Mouse (Mus musculus) ovary, adult 18-20 months (tissue): ENCODE measurements around the gene Bet1l.
A peak's percentile ranks its signal among the peaks of the same experiment; 100 is the strongest.
"Not testable (repeated sequence)": the region's sequence is repeated elsewhere in the genome, so short reads cannot be mapped to it uniquely, and the experiment has no call there.

Source experiments
- DNase-seq: peaks from one replicate; pipeline ENCODE4 v3.0.0; 2022; ENCODE audit warnings: low spot score, mixed read lengths

Gene Bet1l

DNA sequence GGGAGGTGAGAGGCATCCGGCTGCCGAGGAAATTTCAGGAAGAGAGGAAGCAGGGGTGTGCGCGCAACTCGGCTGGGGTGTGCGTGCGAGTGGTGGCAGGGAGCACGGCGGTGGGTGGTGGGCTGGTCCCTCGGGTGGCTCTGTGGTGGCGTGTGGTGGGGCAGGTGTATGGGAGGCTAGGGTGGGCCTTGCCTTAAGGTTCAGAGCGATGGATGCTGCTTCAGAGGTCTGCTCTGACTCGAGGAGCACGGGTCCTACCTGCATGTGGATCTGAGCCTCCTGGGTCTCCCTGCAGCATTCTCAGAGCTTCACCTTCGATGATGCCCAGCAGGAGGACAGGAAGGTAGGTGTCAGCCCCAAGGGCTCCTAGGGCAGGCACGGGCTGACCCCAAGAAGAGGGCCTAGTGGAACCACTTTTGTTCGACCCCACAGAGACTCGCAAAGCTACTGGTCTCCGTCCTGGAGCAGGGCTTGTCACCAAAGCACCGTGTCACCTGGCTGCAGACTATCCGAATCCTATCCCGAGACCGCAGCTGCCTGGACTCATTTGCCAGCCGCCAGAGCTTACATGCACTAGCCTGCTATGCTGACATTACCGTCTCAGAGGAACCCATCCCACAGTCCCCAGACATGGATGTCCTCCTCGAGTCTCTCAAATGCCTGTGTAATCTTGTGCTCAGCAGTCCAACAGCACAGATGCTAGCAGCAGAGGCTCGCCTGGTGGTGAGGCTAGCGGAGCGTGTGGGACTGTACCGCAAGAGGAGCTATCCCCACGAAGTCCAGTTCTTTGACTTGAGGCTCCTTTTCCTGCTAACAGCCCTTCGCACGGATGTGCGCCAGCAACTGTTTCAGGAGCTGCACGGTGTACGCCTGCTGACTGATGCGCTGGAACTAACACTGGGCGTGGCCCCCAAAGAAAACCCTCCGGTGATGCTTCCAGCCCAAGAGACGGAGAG is at the start of gene Bet1l:
Gene Bet1l (minus strand): TSS at position 28 of the 956 bp plus-strand sequence.
- DNase-seq = no peak

DNA sequence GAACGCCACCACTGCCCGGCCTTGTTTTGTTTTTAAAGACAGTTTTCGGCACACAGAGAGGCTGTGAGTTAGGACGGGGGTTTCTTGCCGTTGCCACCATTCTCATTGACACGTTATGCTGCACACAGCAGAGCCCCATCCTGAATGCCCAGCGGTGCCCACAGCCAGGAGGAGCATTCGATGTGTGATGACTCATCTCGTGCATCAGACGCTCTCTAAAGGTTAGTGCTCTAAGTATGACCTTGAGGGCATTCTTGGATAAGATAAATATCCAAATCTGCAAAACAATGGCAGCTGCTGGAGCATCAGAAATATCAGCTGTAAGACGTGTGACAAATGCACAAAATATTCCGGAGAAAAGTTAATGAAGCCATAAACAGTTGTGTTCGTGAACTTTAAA is 49.8 kb upstream of the Bet1l start:
- peak; percentile 35 for DNase-seq

DNA sequence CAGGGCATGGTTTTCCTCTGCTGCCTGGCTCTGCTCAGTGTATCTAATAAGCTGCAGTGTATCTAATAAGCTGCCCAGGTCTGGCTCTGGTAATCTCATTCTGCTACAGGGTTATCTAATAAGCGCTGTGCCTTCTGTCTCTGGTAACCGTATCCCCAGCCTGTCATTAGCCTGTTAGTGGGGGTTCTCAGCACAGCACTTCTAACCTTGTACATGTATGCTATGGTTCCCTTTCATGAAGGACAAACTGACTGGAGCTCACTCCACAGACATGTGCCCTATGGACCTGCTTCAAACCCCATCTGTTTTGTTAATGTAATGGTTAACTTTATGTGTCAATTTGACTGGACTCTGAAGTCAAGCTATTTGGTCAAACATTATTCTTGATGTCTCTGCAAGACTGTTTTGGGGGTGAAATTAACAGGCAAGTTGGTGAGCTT is 48.3 kb upstream of the Bet1l start:
- DNase-seq = no peak

DNA sequence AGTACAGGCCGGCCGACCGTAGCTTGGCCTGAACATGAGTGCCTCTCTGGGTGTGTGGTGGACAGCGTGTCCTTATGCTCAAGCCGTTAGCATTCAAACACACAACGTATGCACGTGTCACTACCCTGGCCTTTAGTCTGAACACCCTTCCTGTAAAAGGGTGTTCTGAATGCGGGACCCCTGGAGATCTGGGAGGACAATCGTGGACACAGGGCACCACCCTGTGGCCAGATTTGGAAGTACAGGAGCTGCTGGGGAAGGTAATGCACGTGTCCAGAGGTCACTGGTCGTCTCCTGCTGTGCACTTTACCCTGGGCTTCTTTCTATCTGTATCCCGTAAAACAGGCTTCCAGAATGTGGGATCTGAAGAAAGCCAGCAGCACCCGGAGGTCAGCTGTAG is 45.8 kb upstream of the Bet1l start:
- DNase-seq = peak; percentile 34

DNA sequence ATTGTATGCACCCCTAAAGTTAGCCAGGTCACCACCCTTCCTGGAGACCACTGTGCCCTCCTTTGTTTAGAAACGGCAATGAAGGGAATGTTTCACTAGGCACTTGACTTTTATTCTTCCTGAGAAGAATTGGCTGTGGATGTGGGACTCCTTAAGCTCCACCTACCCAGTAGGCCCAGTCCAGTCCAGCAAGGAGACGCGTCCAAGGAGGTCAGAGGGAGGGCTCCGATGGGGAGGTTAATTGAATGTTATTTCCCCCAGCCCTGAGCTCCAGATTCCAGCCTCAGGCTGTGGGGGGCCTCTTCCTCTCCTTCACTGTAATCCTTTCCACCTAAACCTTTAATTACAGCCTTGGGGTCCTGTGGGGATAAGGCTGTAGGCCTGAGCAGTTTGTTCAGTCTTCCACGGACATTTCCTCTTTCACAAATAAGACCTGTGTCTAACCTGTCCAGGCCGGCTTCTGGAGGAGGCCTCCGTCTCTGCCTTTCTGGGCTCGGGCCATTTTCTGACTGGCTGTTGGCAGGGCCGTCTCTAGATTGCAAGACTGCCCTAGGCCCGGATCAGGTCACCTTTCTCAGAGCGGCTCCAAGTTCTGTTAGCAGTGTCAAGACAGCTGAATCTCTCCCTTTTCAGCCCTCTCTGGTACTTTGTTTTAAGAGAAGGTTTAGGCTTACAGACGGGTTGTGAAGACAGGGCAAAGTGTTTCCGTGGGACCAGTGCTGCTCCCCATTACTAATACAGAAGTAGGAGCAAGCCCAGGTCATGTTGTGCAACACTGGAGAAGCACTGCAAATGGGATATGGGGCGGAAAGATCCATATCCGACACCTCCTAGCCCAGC is 44.9 kb upstream of the Bet1l start:
- DNase-seq = no peak

DNA sequence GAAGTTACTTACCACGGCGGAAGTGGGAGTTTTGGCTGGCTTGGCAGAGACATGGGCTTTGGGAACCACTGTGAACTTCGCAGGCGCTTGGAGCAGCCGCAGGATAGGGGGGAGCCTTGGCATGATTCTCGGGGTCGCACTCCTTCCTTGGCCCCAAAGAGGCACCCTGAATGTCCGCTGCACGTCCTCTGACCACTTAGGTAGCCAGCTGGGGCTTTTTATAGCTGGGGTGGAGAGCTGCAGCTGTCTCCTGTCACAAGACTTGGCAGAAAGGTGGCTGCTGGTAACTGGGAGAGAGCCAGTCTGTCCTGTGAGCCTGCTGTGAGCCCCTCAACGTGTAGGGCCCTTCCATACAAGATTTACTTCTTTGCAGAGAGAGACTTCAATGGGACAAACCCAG is 42.8 kb upstream of the Bet1l start, which contains the start of gene Cox8b:
Gene Cox8b (minus strand): TSS at position 227 of the 400 bp plus-strand sequence.
- no peak for DNase-seq

DNA sequence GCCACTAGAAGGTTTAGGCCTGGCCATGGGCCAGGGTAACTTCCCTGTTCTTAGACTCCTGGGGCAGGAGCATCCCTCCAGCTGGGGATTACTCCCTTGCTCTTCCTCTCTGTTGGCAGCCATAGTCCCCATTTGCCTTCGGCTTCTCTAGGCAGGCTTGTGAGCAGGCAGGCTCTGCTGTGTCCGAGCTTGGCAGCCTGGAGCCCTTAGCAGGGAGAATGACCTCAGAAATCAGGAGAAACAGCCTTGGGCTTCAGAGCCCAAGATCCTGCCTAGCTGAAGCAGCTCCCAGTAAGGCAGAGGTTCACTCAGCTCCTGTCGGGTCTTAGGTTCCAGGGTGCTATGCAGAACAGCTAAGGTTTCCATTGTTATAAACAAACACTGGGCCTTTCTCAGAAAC is 41.7 kb upstream of the Bet1l start:
- no peak for DNase-seq

DNA sequence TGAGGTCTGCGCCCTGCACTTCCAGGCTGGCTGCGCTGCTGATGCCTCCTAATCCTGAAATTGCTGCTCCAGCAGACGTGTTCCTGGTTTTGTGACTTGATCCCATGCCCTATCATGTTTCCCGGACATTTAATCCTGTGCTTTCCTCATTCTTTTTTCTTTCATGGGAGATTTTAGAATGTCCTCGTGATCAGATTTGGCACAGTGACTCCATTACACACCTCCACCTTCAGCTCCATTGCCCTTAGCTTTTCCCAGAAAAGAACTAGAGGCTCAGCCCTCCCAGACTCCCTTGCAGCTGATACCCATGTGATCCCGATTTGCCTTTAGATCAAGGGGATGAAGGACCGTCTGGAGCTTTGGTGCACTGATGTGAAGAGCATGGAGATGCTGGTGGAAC is 40.5 kb upstream of the Bet1l start:
- DNase-seq = no peak

DNA sequence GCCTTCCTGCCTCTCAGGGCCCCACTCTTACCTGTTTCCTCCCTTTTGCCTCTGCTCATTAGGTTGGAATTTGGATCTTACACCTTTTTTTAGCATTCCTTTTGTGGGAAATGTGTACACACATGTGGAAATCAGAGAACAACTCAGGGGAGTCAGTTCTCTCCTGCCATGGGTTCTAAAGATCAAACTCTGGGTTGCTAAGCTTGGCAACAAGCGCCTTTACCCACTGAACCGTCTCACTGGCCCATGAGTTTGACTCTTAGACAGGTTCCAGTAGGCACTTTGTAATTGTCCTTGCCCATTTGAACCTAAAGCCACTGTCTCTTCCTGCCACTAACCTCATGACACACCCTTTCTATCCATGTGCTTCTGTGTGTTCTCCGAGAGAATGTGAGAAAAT is 37.2 kb upstream of the Bet1l start:
- no peak for DNase-seq

DNA sequence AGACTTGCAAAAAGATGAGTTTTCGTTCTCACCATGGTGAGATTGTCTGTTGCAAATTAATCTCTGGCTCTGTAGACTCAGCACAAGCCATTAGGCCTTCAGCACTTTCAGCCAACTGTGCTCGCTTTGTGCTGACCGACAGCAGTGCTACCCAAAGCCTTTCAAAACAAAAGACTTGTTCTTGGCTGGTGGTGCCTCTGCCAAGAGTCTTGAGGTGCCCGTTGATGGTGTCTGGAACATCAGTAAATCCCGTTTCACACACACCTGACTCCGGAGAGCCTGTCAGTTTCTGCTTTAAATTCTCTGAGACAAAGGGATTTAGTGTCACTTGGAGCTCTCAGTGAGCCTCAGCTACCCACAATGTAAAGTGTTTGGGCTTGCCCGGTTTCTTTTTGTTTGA is 36.7 kb upstream of the Bet1l start:
- DNase-seq = no peak

DNA sequence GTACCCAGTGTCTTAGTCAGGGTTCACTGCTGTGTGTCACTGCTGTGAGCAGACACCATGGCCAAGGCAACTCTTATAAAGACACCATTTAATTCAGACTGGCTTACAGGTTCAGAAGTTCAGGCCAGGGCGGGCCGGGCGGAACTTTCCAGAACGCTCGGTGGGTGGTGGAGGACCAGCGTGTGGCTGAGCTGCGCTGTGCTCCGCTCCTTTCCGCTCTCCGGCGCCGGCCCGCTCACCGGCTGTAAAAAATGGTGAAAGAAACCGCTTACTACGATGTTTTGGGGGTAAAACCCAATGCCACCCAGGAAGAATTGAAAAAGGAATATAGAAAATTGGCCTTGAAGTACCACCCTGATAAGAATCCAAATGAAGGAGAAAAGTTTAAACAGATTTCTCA is 33.3 kb upstream of the Bet1l start:
- DNase-seq = not testable (repeated sequence)

DNA sequence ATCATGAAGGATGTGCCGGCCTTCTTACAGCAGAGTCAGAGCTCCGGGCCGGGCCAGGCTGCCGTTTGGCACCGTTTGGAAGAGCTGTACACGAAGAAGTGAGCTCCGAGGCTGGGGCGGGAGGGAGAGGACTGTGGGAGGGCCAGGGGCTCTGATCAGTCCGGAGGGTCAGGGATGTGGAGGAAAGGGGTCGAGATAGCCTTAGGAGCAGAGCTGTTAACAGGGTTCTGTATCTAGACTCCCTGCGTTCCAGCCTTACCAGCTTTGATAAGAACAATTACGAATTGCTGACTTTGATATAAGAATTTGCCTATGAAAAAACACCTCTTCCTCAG is 25.1 kb upstream of the Bet1l start:
- no peak for DNase-seq

DNA sequence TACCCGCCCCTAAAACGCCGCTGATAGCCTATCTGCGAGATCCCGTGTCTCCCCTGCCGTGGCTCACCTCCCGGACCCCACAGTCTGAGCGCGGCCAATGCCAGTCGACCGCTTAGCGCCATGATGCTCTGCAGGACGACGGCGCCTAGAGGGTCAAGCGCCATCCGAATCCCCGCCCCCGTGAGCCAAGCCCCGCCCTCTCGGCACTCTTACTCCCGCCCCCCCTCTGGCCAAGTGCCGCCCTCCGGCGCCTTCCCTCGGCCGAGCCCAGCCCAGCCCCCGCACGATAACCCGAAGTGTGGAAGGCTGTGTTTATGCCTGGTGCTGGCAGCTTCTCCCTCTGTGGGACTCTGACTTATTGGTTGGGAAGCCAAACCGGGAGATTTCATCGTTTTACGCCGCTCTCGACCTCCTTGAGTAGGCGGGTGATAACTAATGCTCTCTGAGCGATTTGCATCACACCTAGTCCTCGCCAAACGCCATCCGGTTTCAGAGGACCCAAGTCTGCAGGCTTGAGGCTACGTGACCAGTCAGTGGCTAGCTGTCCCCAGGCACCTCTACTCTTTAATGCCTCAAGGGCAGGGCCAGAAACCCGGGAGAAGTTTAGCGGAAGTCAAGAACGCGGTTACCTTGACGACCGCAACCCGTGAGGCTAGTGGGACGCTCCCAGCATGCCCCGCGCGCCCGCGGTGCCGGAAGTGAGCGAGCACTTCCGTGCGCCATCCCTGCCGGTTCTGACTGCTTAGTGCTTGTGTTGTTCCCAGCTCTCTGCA is 24.5 kb upstream of the Bet1l start, which contains the start of the genes Psmd13 and Sirt3:
Gene Psmd13 (plus strand): TSS at position 273 of the 773 bp plus-strand sequence.
Gene Sirt3 (minus strand): TSS at position 614 of the 773 bp plus-strand sequence.
- DNase-seq = peak; percentile 88

DNA sequence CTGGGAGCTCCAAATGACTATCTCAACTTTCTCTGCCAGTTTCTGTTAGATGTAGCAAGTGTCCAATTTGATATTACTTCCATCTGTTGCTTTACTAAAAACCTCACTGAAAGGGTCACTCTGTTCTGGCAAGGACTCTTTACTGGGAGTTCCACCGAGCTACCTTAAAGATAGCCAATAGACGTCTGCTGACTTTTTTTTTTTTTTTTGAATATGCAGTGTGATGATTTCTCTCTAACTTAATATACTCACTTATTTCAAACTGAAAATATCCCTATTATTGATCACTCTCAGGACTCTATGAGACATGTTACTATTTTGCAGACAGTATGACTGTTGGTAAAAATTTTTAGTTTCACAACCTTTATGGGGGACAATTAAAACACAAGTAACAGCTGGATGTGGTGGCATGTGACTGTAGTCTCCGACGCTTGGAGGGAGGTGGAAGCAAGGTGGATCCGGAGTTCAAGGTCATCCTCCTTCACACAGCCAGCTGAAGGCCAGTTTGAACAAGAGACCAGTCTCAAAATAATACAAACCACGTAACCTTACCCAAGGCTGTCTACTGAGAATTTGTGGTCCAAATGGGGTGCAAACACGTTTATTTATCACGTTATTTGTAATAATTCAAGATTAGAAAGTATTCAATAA is 23.6 kb upstream of the Bet1l start:
- DNase-seq = no peak

DNA sequence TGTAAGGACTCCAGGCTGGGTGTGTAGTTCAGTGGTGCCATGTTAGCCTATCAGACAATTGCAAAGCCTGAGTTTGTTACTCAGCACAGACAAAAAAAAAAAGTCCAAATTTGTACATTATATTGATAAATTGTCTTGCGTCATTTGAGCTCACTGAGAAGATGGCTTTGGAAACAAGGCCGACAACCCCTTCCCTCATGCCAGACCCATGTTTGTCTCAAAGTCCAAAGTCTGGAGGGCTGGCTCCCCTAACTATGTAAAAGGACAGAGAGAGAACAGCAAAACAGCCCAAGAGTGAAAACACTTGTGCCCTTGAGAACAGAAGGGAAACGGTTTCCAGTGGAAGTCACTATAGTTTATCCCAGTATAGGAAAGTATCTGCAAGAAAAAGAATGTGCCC is 23.0 kb upstream of the Bet1l start:
- DNase-seq = no peak

DNA sequence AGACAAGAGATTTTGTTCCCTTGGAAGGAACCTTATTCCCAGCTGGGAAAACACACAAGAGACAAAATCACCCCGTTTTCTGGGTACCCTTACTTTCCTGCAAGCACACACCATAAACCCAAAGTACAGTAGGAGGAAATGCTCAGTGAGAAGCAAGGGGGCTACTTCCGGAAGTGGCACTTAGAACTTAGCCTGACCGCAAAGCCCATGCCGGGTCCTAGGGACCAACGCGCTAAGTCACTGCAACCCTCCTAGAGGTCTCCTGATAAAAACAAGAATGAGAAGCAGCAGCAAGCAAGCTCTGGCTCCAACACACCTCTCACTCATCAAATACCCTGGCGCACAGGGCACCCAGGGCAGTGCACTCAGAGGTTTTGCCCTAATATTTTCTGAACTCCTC is 22.0 kb upstream of the Bet1l start:
- no peak for DNase-seq

DNA sequence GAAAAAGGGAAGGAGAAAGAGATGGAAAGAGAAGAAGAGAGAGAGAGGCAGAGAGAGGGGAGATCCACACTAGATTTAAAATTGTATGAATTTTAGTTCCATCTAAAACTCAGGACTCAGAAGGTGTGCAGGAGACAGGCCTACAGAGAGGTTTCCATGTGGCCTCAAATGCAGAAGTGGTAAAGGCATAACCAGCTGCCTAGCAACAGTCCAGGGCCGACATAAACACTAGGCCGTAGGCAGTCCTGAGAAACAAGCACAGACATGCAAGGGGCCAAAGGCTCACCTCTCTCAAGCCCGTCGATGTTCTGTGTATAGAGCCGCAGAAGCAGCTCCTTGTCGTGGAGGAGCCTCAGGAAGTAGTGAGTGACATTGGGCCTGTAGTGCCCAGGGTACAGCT is 20.0 kb upstream of the Bet1l start:
- no peak for DNase-seq

DNA sequence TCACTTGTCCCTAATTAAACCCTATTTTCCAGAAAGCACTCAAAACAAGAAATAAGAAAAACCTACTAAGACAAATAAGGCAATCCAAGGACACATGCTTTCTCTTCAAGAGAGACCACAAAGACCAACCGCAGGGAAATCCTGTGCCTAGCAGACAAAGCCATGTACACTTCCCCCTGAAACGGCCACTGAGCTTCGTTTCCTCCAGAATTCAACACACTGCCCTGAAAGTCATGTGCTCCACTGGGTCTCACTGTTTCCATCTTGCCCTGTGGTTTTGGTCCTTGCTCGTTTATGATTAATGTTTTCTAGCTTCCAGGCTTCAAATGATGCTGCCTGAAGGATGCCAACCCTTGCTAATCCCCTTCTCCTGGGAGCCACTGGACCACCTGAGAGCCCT is 16.8 kb upstream of the Bet1l start:
- no peak for DNase-seq

DNA sequence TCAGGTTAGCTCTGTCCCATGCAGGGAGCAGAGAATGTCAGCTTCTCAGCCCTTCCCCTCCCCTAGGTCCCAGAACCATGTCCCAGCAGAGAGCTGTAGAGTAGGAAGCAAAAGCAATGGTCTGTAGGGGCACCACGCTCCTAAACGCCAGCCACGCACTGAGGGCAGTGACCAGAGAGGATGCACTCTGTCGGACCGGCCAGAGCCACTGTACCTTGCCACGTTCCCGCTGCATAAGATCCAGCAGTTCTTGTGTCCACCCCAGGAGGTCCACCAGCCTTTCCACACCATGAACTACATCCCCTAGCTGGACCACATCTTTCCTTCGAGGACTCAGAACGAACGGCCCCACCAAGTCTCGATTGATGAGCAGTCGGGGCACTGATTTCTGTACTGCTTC is 7.4 kb upstream of the Bet1l start:
- DNase-seq = no peak

DNA sequence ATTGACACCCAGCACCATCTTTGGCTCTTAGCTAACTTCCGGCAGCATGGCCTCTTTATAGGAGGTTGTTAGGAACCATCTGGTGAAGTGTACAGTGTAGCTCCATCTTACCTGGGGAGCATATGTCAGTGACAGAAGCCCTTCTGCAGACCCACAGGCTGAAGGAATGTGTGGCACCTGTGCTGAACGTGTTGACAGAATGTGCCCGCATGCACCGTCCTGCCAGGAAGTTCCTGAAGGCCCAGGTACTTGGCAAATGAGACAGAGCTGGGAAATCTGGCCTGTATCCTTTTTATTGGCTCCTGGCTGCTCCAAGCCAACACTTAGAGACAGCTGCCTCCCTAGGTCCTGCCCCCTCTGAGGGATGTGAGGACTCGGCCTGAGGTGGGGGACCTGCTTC is 3.4 kb upstream of the Bet1l start:
- DNase-seq = no peak

DNA sequence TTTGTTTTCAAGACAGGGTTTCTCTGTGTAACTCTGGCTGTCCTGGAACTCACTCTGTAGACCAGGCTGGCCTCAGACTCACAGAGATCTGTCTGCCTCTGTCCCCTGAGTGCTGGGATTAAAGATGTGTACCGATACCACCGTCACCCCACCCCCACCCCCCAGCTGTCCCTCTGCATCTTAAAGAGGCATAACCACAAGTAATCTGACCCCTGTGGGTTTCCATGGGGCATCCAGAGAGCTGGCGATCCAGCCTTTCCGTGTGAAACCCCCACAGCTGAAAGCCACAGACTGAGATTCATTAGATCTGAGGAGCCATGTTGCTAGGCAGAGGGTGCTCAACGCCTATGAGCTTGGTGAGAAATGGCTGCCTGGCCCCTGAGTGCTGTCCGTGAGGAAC is 2.6 kb upstream of the Bet1l start:
- no peak for DNase-seq

DNA sequence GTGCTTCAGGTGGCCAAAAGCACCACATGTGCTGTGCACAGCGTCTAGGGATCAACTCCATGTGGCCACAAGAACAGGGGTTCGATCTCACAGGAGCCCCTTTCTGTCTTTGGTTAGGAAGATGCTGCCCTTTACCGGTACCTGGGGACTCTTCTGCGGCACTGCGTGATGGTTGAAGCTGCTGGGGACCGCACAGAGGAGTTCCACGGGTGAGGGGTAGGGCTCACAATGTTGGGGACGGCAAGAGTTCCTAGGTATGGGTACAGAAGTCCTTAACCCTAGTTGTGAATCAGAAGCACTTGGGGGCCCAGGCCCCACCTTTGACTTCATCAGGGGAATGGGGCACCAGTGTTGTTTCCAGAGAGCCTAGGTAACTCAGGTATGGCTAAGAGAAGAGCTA is 1.4 kb upstream of the Bet1l start:
- no peak for DNase-seq
